Mouse (Mus musculus) cerebellum, postnatal 36 days (tissue): ENCODE data around the gene Cdkal1.

Experiments used
- DNase-seq, 2 experiments: peaks; one replicate each; pipeline ENCODE4 v3.0.0; 2021 to 2022; ENCODE audit warnings: mixed read lengths in 2 of 2

The Cdkal1 gene

DNA sequence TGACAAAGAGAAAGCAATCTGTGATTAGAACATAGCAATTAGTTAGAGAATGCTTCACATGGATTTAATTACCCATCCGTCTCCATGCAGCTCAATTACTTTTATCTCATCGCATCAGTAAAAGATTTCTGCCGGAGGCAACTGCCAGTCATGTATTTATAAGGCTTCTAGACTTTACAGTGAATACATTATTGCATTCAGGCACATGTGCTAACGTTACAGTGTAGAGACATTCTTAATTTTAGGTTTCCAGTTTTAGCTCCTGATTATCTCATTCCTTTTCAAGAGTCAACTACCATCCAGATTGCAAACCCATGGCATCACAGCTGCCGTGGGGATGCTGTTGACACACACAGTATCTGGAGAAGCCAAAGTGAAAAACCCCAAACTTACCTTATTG, 289.8 kb downstream of the Cdkal1 start:
- DNase-seq, result no peak

- no peak for DNase-seq
These were observed 296.3 kb downstream of the Cdkal1 start for GRCm38 (mm10) chr13:29559188-29559587.

GRCm38 (mm10) chr13:29555160-29555785, 300.2 kb downstream of the Cdkal1 start:
- no peak for DNase-seq

DNA sequence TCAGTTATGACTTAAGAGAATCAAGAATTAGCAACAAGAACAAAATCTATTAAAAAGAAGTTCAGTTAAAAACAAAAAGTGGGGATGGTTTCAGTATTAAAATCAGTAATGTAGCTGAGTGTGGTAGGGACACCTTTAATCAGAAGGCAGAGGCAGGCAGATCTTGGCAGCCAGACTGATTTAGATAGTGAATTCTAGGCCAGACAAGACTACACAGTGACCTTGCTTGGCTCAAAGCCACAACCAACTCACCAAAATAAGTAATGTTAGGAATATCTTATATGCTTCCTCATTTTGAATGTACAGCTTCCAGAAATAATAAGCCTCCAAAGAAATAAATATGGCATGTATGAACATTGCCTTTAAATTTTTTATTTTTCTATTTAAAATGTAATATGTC, 301.7 kb downstream of the Cdkal1 start:
- no peak for DNase-seq

DNA sequence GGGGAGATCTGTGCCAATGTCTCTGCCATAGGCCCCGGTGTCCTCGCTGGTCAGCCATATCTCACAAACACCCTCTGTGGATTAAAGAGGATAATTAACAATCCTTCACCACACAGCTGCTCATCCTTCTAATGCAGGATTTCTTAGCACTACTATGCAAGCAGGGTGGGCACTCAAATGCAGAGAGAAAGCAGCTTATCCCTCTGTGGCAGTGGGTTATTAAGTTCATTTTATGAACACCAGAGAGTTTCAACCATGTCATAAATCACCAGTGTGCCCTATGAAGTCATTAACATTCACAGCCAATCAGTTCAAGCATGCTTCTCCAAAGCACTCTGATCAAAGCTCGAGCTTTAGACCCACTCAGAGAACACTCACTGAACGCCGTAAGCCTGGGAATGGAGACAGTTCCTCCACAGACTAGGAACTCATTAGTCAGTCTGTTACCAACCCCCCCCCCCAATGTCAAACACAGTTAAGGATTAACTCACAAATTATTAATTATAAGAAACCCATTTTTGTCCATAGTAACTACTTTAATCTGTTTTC, 303.1 kb downstream of the Cdkal1 start:
- no peak for DNase-seq

DNA sequence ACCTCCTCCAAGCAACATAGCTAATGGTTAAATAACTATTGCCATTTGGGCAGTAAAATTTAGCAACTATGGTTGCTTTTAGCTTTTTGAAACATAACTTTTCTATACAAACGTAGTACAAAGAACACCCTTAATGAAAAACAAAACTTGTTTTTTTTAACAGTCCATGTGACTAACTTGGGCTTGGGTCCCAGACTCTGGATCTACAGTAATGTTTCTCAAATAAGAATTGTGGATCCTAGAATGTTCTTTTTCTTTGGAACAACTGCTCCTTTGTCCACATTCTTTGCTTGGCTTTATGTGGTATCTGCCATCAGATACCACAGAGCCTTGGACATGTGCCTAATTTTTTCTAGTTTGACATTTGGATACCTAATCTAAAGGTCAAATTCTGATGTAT, 304.6 kb downstream of the Cdkal1 start:
- no peak for DNase-seq

DNA sequence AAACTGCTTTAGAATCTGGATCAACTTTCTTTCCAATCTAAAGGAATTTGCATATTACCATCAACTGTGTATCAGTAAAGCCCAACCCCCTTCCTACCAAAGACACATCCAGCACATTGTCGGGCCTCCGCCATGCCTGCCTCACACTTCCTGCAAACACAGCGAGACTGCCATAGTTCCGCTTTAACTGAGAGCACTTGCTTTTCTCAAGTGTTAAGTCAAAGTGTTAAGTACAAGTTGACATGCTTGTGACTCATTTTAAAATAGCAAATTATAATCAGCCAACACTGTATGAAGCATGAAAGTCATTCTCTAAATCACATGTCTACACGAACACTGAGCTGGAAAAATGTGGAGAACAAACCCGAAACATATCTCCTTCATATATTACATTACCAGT, 305.3 kb downstream of the Cdkal1 start:
- no peak for DNase-seq

- DNase-seq, result no peak
These were observed 305.7 kb downstream of the Cdkal1 start for GRCm38 (mm10) chr13:29549761-29550160.

DNA sequence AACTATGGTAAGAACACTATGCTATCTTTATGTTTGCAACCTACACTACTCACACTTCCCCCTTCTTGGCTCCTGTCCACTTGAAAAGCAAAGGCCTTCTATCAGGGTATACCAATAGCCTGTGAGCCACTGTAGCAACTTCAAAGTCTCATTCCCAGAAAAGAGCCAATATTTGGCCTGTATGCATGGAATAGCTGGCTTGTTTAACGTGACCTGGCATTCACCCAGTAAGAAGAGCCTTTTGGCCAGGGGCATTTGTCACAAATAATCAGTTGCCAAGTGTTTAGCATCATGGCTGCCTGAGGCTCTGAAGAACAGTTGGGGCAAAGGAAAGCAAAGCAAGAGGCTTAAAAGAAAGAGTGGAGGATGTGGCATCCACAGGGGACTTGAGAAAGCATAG, 317.6 kb downstream of the Cdkal1 start:
- DNase-seq, result peak; percentile 31 to 51

GRCm38 (mm10) chr13:29533586-29533985, 321.9 kb downstream of the Cdkal1 start:
- no peak for DNase-seq

DNA sequence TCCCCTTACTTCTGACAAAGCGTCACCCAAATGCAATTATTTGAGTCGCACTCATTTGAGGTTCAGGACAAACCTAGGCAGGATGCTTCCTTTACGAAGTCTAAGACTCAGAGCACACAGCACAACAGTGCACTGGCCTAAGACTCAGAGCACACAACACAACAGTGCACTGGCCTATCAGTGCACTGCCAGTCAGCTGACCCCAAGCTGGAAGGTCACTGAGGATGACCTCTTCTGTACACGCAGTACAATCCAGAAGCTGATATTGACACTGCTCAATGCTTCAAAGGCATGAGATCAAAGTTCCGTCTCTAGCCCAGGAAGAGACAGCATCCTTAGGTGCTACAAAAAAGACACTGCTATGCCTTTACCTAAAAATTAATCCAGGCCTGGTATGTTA, 327.1 kb downstream of the Cdkal1 start:
- no peak for DNase-seq

DNA sequence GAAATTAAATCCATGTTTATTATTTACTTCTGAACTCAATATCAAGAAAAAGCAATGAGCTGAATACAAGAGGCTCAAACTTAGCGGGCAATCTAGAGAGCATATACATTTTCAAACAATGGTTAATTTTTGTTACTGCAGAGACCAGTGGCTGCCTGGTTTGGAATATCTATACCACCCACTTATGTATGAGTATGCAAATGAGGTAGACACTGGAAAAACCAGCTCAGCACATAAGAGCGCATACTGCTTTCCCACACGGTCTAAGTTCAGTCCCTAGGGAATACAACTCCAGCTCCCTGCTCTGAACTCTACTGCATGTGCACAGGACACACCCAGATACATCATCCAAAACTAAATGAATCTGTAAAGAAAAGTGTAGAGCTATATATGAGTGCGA, 334.2 kb downstream of the Cdkal1 start:
- no peak for DNase-seq

- no peak for DNase-seq
These were observed 341.4 kb downstream of the Cdkal1 start for GRCm38 (mm10) chr13:29514071-29514470.

- DNase-seq, result no peak
These were observed 350.5 kb downstream of the Cdkal1 start for GRCm38 (mm10) chr13:29504861-29505568.

- no peak for DNase-seq
These were observed 352.1 kb downstream of the Cdkal1 start for GRCm38 (mm10) chr13:29503147-29504044.

GRCm38 (mm10) chr13:29502481-29503146, 352.9 kb downstream of the Cdkal1 start:
- DNase-seq, result no peak

- DNase-seq, result no peak
These were observed 354.3 kb downstream of the Cdkal1 start for GRCm38 (mm10) chr13:29501173-29501572.

GRCm38 (mm10) chr13:29499750-29500149, 355.7 kb downstream of the Cdkal1 start:
- no peak for DNase-seq

GRCm38 (mm10) chr13:29497286-29497685, 358.2 kb downstream of the Cdkal1 start:
- no peak for DNase-seq

GRCm38 (mm10) chr13:29490341-29490740, 365.1 kb downstream of the Cdkal1 start:
- no peak for DNase-seq

GRCm38 (mm10) chr13:29489476-29489875, 366.0 kb downstream of the Cdkal1 start:
- no peak for DNase-seq

DNA sequence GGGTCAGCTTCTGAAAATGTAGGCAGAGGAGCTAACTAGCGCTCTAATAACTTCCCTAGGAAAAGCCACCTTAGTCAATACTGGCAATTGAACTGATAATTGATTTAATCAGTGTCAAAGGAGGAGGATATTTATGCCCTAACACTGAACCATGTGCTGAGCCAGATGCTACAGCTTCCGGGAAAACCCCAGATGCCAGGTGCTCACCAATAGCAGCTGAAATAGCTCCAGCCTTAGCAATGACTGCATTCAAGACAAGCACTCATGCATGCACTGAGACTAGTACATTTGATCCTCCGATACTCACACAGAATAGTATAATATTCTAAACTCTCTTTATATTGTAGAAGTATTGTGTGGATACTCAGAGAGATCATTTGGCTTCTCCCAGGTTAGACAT, 368.8 kb downstream of the Cdkal1 start:
- no peak for DNase-seq

GRCm38 (mm10) chr13:29483950-29484349, 371.5 kb downstream of the Cdkal1 start:
- DNase-seq, result no peak
